Mouse (Mus musculus) thymus, adult 2 months (tissue): ENCODE measurements around the gene Ptprd. TPM values are rescaled to one million over a fixed set of nuclear protein-coding genes. Genes with fewer than 3 reads are reported as not detected.

Experiments used
- DNase-seq: peaks from one replicate; pipeline ENCODE4 v3.0.0; 2021
- H3K27ac ChIP-seq: fragments of 200-500 bp; 2 replicates; pipeline ENCODE4 v1.5.1; 2012; ENCODE audit warnings: low read length, control low read depth; ENCODE audit not compliant: control insufficient read depth, insufficient read depth
- H3K27me3 ChIP-seq: fragments of 200-500 bp; 2 replicates; pipeline ENCODE4 v1.6.1; 2012; ENCODE audit warnings: mild to moderate bottlenecking, low read length, moderate library complexity, mixed read lengths; ENCODE audit not compliant: control insufficient read depth, insufficient read depth
- H3K36me3 ChIP-seq: fragments of 200-500 bp; 2 replicates; pipeline ENCODE4 v1.6.1; 2012; ENCODE audit warnings: mild to moderate bottlenecking, low read length, moderate library complexity; ENCODE audit not compliant: control insufficient read depth, insufficient read depth
- H3K4me1 ChIP-seq: fragments of 200-500 bp; replicated peaks from 2 replicates; pipeline ENCODE4 v1.6.1; 2012; ENCODE audit warnings: low read length; ENCODE audit not compliant: control insufficient read depth, insufficient read depth
- H3K4me3 ChIP-seq: fragments of 200-500 bp; 2 replicates; pipeline ENCODE4 v1.5.1; 2012; ENCODE audit warnings: mild to moderate bottlenecking, low read length, control low read depth, moderate library complexity; ENCODE audit not compliant: control insufficient read depth, insufficient read depth
- CTCF ChIP-seq: fragments of 200-500 bp; IDR thresholded peaks from 2 replicates; pipeline ENCODE4 v1.5.1; 2012; ENCODE audit warnings: mild to moderate bottlenecking, control low read depth, low read length, moderate library complexity, borderline replicate concordance; ENCODE audit not compliant: control insufficient read depth, poor library complexity, insufficient read depth; ENCODE audit errors: extremely low read depth
- POLR2A ChIP-seq: fragments of 200-500 bp; IDR thresholded peaks from 2 replicates; pipeline ENCODE4 v1.6.1; 2012; ENCODE audit warnings: mild to moderate bottlenecking, low read length, control low read depth, moderate library complexity; ENCODE audit not compliant: control insufficient read depth, poor library complexity, insufficient read depth; ENCODE audit errors: extremely low read depth
- WGBS: fragments of 180-500 bp; shearing (Covaris S2); methylation state at CpG from one replicate; pipeline ENCODE4 v1.1.7; 2018; 5-methylcytosine and 5-hydroxymethylcytosine counted together
- polyA plus RNA-seq: library from polyadenylated mRNA; depleted of rRNA; stranded (reverse); fragments of >200 nt; gene quantifications from 2 replicates; pipeline ENCODE4 v1.2.3, GENCODE M21; 2012

Ptprd gene
- polyA plus RNA-seq, 1 experiment = 1.0 TPM

DNA sequence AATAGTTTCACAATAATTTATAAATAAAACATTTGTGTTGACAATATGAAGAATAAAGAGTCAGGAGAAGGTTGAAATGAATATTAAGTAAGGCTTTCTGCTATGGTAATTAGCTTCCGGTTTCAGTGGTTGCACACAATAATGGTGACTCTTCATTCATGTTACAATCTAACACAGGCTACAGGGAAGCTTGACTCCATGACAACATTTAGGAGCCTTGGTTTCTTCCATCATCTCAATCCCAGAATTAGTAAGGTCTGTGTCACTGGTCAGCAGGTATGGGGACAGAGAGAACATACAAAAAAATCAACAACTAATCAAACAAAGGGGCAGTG is 1921.3 kb downstream of the Ptprd start:
- Histone ChIP-seq H3K4me3 (no peak overlapping the region), H3K4me1 (no peaks in the 10 kb centered on the region), H3K27ac (no peak overlapping the region), H3K27me3 (no peaks in the 10 kb centered on the region), H3K36me3 (no peaks in the 10 kb centered on the region)
- TF ChIP-seq CTCF = no peak
- no peak for TF ChIP-seq POLR2A
- WGBS = 97% methylated on average over 1 of the region's 1 CpGs
- no peak for DNase-seq

DNA sequence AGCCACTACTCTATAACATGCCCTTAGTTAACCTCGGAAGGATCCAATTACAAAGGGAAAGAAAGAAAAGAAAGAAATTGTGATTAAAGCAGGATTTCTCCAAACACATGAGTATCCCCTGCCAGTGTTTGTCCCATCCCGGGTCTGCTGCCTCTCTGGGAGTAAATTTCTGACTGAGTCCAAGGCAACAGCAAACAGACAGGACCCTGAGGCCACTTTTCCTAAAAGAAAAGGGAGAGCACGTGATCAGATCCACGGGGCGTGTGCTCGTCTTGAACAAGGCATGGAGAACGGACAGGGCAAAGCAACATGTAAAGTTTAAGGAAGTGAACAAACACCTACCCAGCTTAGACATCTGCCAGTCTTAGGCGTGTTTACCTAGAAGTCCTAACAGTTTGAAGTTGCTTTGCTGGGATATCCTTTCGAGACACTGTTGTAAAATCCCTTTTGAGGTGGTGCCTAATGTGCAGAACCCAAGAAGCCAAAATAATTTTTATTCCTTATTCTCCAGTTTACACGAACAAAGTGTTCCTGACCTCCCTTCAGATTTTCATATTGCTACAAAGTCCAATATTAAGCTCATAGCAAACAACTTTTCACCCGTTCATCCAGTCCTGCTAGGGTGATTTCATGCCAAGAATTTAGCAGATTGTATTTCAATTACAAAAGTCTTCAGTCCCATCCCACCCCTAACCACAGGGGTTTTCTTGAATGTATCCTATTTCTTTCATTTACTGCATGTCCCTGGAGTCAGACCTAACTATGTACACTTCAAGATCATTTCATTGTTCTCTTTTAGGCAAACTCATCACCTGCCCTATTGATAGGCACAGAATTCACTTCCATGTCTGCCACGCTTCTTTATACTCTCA is 1921.9 kb downstream of the Ptprd start:
- H3K36me3 ChIP-seq = no peaks in the 10 kb centered on the region
- no peak overlapping the region for H3K27ac ChIP-seq
- no peak overlapping the region for H3K4me3 ChIP-seq
- no peaks in the 10 kb centered on the region for H3K27me3 ChIP-seq
- no peak for DNase-seq
- TF ChIP-seq CTCF (no peak), POLR2A (no peak)
- 83% methylated on average over 12 of the region's 12 CpGs for WGBS
- H3K4me1 ChIP-seq = no peaks in the 10 kb centered on the region

DNA sequence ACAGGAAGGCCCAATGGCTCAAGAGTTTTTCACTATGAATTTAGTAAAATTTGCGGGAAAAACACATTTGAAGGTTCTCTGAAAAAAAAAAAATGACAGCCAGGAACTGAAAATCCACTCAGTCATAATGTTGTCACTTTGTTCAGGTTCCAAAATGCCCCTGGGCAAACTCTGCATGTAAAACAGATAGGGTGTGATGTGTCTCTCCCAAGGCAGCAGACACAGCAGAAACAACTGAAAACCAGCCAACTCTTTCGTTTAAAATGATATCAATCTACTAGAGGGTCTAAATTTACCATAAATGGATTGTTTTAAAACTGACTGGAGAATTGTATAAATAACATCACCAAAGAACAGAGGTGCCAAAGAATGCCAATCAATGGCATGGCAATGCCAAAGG is 1925.7 kb downstream of the Ptprd start:
- Histone ChIP-seq H3K36me3 (no peaks in the 10 kb centered on the region), H3K27me3 (no peaks in the 10 kb centered on the region), H3K4me1 (no peaks in the 10 kb centered on the region), H3K27ac (no peak overlapping the region), H3K4me3 (no peak overlapping the region)
- WGBS = 76% methylated on average over 2 of the region's 2 CpGs
- DNase-seq = no peak
- TF ChIP-seq CTCF (no peak), POLR2A (no peak)

DNA sequence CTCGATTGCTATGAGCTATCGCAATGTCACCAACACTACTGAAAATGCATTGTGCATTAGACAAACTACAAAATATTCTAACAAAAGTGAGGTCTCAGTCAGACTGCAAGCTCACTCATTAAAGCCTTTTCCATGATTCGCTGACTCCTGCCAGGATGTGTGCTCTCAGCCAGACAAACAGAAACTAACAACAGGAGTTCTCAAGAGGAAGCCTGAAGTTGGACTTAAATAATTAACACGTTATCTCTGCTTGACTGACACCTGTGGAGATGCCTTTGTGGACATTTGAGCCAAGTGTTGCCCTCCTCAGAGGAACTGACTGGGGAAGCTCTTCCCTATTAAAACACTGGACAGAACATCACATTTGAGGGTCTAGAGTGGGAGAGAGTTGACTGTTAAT is 1928.9 kb downstream of the Ptprd start:
- no peaks in the 10 kb centered on the region for H3K4me1 ChIP-seq
- no peak for DNase-seq
- WGBS = 76% methylated on average over 4 of the region's 4 CpGs
- no peaks in the 10 kb centered on the region for H3K36me3 ChIP-seq
- H3K27me3 ChIP-seq = no peaks in the 10 kb centered on the region
- no peak overlapping the region for H3K4me3 ChIP-seq
- no peak for TF ChIP-seq CTCF
- TF ChIP-seq POLR2A = no peak
- H3K27ac ChIP-seq = no peak overlapping the region

DNA sequence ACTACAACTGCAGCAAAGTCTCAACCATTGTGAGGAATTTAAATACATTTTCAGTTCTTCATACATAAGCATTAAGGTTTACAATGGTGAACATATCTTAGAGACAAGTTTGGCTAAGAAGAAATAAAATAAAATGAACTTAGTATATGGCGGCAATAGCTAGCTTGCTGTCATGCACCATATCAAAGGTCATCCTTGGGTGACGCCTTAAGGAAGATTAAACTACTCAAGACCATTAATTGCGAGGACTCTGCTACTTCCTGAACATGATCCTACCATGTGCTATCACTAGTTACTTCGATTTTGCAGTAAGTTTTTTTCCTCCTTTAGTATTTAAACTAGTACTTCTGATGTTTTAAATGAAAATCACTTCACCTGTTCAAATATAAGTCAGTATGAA is 1949.0 kb downstream of the Ptprd start:
- 86% methylated on average over 4 of the region's 4 CpGs for WGBS
- no peaks in the 10 kb centered on the region for H3K36me3 ChIP-seq
- TF ChIP-seq POLR2A (no peak), CTCF (no peak)
- H3K4me3 ChIP-seq = no peak overlapping the region
- DNase-seq = no peak
- no peak overlapping the region for H3K27ac ChIP-seq
- no peaks in the 10 kb centered on the region for H3K27me3 ChIP-seq
- H3K4me1 ChIP-seq = no peaks in the 10 kb centered on the region

DNA sequence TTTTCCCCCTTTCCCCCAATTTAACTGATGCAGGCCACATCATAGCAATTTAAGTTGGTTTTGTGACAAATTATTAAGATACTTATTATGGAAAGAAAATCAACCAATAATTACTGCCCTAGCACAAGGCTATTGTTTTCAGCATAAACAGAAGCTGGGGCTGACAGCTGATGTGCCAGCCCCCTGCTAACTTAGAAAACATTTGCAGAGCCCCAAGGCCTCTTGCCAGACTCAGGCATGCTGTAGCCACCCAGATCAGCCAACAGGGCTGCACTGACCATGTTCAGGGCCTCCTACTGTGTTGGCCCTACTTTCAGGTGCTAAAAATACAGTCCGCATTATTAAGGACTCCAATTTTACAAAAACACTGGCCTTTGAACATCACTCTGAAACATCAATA is 1951.1 kb downstream of the Ptprd start:
- Histone ChIP-seq H3K4me3 (no peak overlapping the region), H3K27me3 (no peaks in the 10 kb centered on the region), H3K27ac (no peak overlapping the region), H3K36me3 (no peaks in the 10 kb centered on the region), H3K4me1 (no peaks in the 10 kb centered on the region)
- 98% methylated on average over 1 of the region's 1 CpGs for WGBS
- TF ChIP-seq CTCF (no peak), POLR2A (no peak)
- DNase-seq = no peak

DNA sequence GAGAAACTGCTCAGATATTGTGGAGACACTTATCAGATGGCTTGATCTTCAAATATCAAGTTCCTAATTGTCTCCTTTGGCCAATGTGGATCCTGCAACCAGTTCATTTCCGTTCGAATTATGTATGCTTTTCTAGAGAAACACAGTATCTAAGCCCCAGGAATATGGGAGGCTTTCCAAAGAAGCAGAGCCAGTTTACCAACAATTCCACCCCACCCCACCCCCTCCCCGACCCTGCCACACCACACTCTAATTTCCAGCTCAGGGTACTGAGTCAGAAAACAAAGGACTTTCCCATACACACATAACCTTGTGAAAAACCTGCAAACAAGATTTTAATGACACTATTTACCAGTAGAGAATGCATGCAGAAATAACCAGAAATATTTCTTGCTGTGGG is 1951.5 kb downstream of the Ptprd start:
- Histone ChIP-seq H3K4me3 (no peak overlapping the region), H3K27ac (no peak overlapping the region), H3K27me3 (no peaks in the 10 kb centered on the region), H3K4me1 (no peaks in the 10 kb centered on the region), H3K36me3 (no peaks in the 10 kb centered on the region)
- 75% methylated on average over 3 of the region's 3 CpGs for WGBS
- TF ChIP-seq CTCF = no peak
- TF ChIP-seq POLR2A = no peak
- no peak for DNase-seq
